Mouse (Mus musculus): ENCODE measurements around the gene Slc17a2. TPM values are rescaled to one million over a fixed set of nuclear protein-coding genes. Genes with fewer than 3 reads are reported as not detected.
"Not testable (repeated sequence)": the region's sequence is repeated elsewhere in the genome, so short reads cannot be mapped to it uniquely, and the experiment has no call there.

The Slc17a2 gene
- 0.06 and 0.11 TPM in 2 replicates for polyA plus RNA-seq (2015; fragmentation: Nextera tagmentation; extraction: Ambion mirVana)

DNA sequence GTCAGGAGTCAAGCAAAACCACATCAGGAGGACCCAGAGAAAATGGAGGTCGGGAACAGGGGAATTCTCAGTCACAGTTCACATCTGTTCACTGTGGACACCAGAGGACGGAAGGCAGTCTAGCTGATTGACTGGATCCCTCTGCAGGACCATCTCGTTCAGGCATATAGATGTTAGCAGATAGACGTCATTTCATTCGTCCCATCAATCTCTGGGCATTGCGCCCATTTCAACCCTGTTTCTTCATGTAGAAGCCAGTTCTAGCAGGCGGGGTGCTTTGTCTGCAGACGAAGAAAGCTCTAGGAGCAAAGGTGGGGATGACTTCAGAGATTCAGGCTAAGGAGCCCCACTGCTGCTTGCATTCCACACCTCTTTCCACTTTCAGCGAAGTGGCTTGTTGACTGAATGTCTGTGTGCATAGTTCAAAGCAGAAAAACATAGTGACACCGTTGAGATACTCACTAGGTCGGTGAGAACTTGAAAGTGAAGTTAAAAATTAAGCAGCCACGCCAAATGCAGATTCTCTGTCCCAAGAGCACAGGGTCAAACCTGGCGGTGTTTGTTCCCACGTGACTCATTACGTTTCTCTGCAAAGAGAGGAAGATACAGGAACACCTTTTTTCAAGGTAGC lies at the start of gene Slc17a2:
TSS of gene Slc17a2 (plus strand) at position 572 of the 631 bp plus-strand sequence.
- no peak for ATAC-seq (ENCODE audit: insufficient read depth, low FRiP score)
- H3K4me2 ChIP-seq (ENCODE audit: low read depth, low read length) = no peak within 1 kb of the TSS

DNA sequence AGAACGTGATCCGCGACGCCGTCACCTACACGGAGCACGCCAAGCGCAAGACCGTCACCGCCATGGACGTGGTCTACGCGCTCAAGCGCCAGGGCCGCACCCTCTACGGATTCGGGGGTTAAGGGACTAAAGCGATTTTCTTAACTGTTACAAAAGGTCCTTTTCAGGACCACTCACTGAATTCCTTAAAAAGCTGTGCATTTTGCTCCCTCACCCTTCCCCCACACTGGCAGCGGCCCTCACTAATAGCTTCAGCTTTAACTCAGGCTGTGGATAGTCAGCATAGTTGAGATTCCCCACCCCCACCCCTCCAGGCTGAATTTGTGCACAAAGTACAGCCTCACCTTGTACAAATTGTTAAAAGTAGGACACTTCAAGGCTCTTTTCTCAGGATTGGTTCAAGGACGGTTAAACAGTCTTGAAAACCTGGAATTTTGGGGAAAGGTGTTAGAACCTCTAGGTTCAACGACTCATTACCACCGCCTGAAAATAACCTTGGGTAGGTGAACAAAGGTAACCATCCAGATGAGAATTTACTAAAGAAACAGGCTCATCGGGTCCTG lies 49.5 kb upstream of the Slc17a2 start:
- no peak for ATAC-seq (ENCODE audit: insufficient read depth, low FRiP score)
- Histone ChIP-seq H3K27ac (ENCODE audit: low read length) (peak overlapping the region; percentile 91), H3K27me3 (ENCODE audit: control insufficient read depth, insufficient read depth, low read length) (no peaks in the 10 kb centered on the region), H3K9me3 (replicated peaks; ENCODE audit: control insufficient read depth, low read length) (no peaks in the 10 kb centered on the region), H3K4me2 (ENCODE audit: low read depth, low read length) (peak overlapping the region; percentile 74), H3K4me1 (ENCODE audit: control insufficient read depth, insufficient read depth, low read length) (peaks cover 5% of the 10 kb centered on the region), H3K36me3 (ENCODE audit: control insufficient read depth, insufficient read depth, low read length) (no peaks in the 10 kb centered on the region), H3K4me3 (replicated peaks; ENCODE audit: low read length) (peak overlapping the region; percentile 47), H3K9ac (ENCODE audit: low read length) (peak overlapping the region; percentile 71)
- WGBS = 2% methylated on average over 15 of the region's 23 CpGs

More for the DNA sequence above, at the start of gene Slc17a2:
- Histone ChIP-seq H3K9me3 (replicated peaks; ENCODE audit: control insufficient read depth, low read length) (no peaks in the 10 kb centered on the region), H3K27me3 (ENCODE audit: control insufficient read depth, insufficient read depth, low read length) (no peaks in the 10 kb centered on the region), H3K4me1 (ENCODE audit: control insufficient read depth, insufficient read depth, low read length) (no peaks in the 10 kb centered on the region), H3K9ac (ENCODE audit: low read length) (no peak within 1 kb of the TSS), H3K27ac (ENCODE audit: low read length) (no peak within 1 kb of the TSS), H3K4me3 (replicated peaks; ENCODE audit: low read length) (no peak within 1 kb of the TSS), H3K36me3 (ENCODE audit: control insufficient read depth, insufficient read depth, low read length) (no peaks in the 10 kb centered on the region)
- 67% methylated on average over 15 of the region's 15 CpGs for WGBS

DNA sequence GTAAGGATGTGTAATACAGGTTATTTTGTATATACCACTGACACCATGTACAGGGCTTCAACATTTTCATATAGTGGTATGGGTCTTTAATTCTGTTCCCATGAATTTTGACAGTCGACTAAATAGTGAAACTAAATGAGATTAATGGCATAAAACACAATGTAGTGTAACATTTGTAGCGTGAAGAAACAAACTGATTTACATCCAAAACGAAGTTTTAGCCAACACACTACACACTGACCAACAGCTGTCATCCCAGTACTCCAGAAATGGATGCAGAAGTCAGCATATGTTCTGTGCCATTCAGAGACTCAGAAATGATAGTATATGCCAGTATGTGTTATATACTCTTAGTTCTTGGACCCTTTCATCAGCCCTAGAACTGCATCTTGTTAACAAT lies 48.9 kb upstream of the Slc17a2 start:
- H3K4me1 ChIP-seq (ENCODE audit: control insufficient read depth, insufficient read depth, low read length) = peaks cover 7% of the 10 kb centered on the region
- no peaks in the 10 kb centered on the region for H3K27me3 ChIP-seq (ENCODE audit: control insufficient read depth, insufficient read depth, low read length)
- no peak for ATAC-seq (ENCODE audit: insufficient read depth, low FRiP score)
- WGBS = 34% methylated on average over 3 of the region's 3 CpGs
- no peaks in the 10 kb centered on the region for H3K36me3 ChIP-seq (ENCODE audit: control insufficient read depth, insufficient read depth, low read length)
- no peaks in the 10 kb centered on the region for H3K9me3 ChIP-seq (replicated peaks; ENCODE audit: control insufficient read depth, low read length)
- H3K27ac ChIP-seq (ENCODE audit: low read length) = no peak overlapping the region
- H3K9ac ChIP-seq (ENCODE audit: low read length) = no peak overlapping the region
- no peak overlapping the region for H3K4me2 ChIP-seq (ENCODE audit: low read depth, low read length)
- no peak overlapping the region for H3K4me3 ChIP-seq (replicated peaks; ENCODE audit: low read length)

DNA sequence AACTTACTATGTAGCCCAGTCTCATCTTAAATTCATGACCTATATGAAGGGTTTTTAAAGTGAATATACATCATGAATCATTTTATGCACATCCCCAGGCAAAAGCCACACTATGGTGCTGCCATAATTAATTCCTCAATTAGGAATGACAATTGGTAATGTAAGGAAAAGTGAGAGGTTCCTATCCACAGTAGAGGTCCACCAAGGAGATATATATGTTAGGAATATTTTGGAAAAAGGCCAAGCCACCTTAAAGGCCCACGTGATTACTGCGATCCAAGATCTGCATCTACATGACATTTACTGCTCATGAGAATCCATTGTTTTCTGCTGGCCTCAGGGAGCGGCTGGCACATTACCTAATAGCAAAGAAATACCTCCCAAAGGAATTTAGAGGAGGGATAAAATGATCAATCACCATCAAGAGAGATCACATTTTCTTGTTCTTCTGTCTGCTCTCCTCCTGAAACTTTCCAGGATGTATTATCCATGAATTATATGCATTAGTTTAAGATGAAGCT lies 47.5 kb upstream of the Slc17a2 start:
- WGBS = 77% methylated on average over 3 of the region's 3 CpGs
- H3K4me3 ChIP-seq (replicated peaks; ENCODE audit: low read length) = no peak overlapping the region
- H3K9me3 ChIP-seq (replicated peaks; ENCODE audit: control insufficient read depth, low read length) = no peaks in the 10 kb centered on the region
- no peak overlapping the region for H3K9ac ChIP-seq (ENCODE audit: low read length)
- H3K4me1 ChIP-seq (ENCODE audit: control insufficient read depth, insufficient read depth, low read length) = peaks cover 16% of the 10 kb centered on the region
- H3K36me3 ChIP-seq (ENCODE audit: control insufficient read depth, insufficient read depth, low read length) = no peaks in the 10 kb centered on the region
- no peak for ATAC-seq (ENCODE audit: insufficient read depth, low FRiP score)
- H3K27ac ChIP-seq (ENCODE audit: low read length) = no peak overlapping the region
- no peak overlapping the region for H3K4me2 ChIP-seq (ENCODE audit: low read depth, low read length)
- H3K27me3 ChIP-seq (ENCODE audit: control insufficient read depth, insufficient read depth, low read length) = no peaks in the 10 kb centered on the region

DNA sequence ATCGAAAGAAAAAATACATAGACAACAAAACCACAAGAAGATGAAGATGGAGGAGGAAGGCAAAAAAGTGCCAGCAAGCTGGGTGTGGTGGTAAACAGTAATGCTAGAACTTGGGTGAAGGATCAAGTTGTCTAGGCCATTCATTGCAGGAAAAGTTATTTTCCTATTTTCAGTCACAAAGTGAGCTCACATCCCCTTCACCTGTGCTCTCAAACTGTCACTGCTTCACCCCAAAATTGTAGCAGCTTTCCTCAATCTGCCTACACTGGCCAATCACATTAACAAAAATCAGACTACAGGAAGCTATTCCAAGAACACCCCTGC lies 46.9 kb upstream of the Slc17a2 start:
- no peaks in the 10 kb centered on the region for H3K36me3 ChIP-seq (ENCODE audit: control insufficient read depth, insufficient read depth, low read length)
- WGBS = 68% methylated on average over 1 of the region's 1 CpGs
- H3K27me3 ChIP-seq (ENCODE audit: control insufficient read depth, insufficient read depth, low read length) = no peaks in the 10 kb centered on the region
- no peaks in the 10 kb centered on the region for H3K9me3 ChIP-seq (replicated peaks; ENCODE audit: control insufficient read depth, low read length)
- H3K9ac ChIP-seq (ENCODE audit: low read length) = peak overlapping the region; percentile 70; the same call in 1 of the 2 replicates
- peak overlapping the region; percentile 87 for H3K27ac ChIP-seq (ENCODE audit: low read length)
- peak overlapping the region; percentile 59 for H3K4me3 ChIP-seq (replicated peaks; ENCODE audit: low read length)
- ATAC-seq (ENCODE audit: insufficient read depth, low FRiP score) = no peak
- H3K4me1 ChIP-seq (ENCODE audit: control insufficient read depth, insufficient read depth, low read length) = peaks cover 18% of the 10 kb centered on the region
- H3K4me2 ChIP-seq (ENCODE audit: low read depth, low read length) = peak overlapping the region; percentile 75

DNA sequence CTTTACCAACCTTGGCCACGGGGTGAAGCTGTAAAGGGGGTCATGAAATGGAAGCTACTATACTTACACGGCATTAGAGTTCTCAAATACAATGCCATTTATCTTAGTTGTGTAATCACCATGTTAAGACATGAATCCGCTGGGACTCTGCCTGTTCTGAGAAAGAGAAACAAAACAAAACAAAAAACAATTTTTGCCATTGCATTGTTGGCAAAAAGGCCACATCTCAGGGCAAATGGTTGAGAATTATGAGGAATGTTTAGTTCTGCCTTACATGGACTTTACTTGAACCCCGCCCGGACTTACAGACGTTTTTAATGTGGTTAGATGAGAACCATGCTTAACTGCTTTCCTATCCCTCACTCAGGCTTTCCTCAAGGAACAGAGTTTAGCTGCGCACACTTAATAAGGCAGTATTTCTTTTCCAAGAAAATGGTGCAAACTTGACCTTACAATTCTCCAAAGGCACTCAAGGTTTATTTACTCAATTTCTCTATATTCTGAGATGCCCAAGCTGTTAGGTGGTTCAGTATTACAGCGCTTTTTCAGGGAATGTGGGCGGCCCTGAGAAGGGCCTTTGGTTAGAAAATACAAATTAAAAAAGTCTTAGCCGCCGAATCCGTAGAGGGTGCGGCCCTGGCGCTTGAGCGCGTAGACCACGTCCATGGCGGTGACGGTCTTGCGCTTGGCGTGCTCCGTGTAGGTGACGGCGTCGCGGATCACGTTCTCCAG lies 46.4 kb upstream of the Slc17a2 start:
- H3K9ac ChIP-seq (ENCODE audit: low read length) = peak overlapping the region; percentile 70
- 2% methylated on average over 21 of the region's 27 CpGs for WGBS
- peak overlapping the region; percentile 75 for H3K4me2 ChIP-seq (ENCODE audit: low read depth, low read length)
- ATAC-seq (ENCODE audit: insufficient read depth, low FRiP score) = no peak
- peak overlapping the region; percentile 87 for H3K27ac ChIP-seq (ENCODE audit: low read length)
- H3K4me1 ChIP-seq (ENCODE audit: control insufficient read depth, insufficient read depth, low read length) = peaks cover 18% of the 10 kb centered on the region
- no peaks in the 10 kb centered on the region for H3K36me3 ChIP-seq (ENCODE audit: control insufficient read depth, insufficient read depth, low read length)
- H3K27me3 ChIP-seq (ENCODE audit: control insufficient read depth, insufficient read depth, low read length) = no peaks in the 10 kb centered on the region
- H3K9me3 ChIP-seq (replicated peaks; ENCODE audit: control insufficient read depth, low read length) = no peaks in the 10 kb centered on the region
- H3K4me3 ChIP-seq (replicated peaks; ENCODE audit: low read length) = peak overlapping the region; percentile 59

DNA sequence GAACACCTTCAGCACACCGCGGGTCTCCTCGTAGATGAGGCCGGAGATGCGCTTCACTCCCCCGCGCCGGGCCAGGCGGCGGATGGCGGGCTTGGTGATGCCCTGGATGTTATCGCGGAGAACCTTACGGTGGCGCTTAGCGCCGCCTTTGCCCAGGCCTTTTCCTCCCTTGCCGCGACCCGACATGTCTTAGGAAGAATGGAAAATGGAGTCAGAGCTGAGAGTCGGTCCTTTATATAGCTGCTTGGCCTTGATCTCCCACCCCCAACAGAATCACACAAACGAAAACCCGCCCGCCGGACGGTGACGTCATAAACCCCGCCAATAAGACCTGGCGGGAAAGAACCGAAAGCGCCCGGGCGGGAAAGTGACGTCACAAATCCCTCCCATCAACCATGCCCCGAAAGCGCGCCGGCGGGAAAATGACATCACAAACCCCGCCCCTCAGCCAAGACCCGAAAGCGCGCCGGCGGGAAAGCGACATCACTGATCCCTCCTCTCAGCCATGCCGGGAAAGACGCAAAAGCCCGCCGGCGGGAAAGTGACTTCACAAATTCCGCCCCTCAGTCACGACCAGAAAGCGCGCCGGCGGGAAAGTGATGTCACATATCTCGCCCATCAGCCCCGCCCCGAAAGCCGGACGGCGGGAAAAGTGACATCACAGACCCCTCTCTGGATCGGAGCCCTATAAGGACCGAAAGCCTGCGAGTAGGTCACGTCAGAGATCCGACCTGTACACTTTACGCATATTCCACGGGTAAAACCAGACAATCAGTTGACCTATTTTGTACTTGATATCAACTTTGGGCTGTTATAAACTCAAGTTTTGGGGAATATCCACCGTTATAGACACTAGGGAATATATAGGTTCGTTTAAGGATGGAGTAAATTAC lies 45.6 kb upstream of the Slc17a2 start, which contains the start of gene Hist1h4a:
TSS of gene Hist1h4a (minus strand) at position 259 of the 893 bp plus-strand sequence.
- Histone ChIP-seq H3K4me1 (ENCODE audit: control insufficient read depth, insufficient read depth, low read length) (peaks cover 18% of the 10 kb centered on the region), H3K9me3 (replicated peaks; ENCODE audit: control insufficient read depth, low read length) (no peaks in the 10 kb centered on the region), H3K4me3 (replicated peaks; ENCODE audit: low read length) (peak within 1 kb of the TSS; percentile 59), H3K36me3 (ENCODE audit: control insufficient read depth, insufficient read depth, low read length) (no peaks in the 10 kb centered on the region), H3K4me2 (ENCODE audit: low read depth, low read length) (peak within 1 kb of the TSS; percentile 75), H3K9ac (ENCODE audit: low read length) (peak within 1 kb of the TSS; percentile 70), H3K27me3 (ENCODE audit: control insufficient read depth, insufficient read depth, low read length) (no peaks in the 10 kb centered on the region), H3K27ac (ENCODE audit: low read length) (peak within 1 kb of the TSS; percentile 98)
- ATAC-seq (ENCODE audit: insufficient read depth, low FRiP score) = peak; percentile 79
- WGBS = under 1% methylated on average over 65 of the region's 72 CpGs

DNA sequence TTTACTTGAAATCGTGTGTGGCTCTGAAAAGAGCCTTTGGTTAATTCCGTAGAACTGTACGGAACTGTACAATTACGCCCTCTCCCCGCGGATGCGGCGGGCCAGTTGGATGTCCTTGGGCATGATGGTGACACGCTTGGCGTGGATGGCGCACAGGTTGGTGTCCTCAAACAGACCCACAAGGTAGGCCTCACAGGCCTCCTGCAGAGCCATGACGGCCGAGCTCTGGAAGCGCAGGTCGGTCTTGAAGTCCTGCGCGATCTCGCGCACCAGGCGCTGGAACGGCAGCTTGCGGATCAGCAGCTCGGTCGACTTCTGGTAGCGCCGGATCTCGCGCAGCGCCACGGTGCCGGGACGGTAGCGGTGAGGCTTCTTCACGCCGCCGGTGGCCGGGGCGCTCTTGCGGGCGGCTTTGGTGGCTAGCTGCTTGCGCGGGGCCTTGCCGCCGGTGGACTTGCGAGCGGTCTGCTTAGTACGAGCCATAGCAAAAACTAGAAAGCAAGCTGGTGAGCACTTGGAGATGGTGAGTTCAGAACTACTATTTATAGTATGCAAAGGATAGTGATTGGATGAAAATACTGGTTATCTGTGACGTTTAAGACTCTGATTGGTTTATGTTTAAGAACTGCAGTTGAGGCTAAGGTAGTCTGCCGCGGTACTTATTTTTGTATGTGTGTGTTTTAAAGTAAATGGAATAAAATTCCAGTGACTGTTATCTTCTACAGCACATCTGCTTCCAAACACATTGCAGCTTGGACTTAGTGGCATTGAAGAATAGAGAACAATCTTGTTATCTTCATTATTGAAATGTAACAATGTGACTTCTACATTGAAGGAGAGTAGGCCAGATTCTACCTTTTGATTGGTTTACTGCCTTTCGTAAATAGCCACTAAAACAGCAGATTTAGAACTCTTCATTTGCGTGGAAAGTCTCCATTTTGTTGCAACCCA lies 44.6 kb upstream of the Slc17a2 start, which contains the start of gene Hist1h3a:
TSS of gene Hist1h3a (minus strand) at position 516 of the 951 bp plus-strand sequence.
- H3K27me3 ChIP-seq (ENCODE audit: control insufficient read depth, insufficient read depth, low read length); H3K9me3 ChIP-seq (replicated peaks; ENCODE audit: control insufficient read depth, low read length); H3K36me3 ChIP-seq (ENCODE audit: control insufficient read depth, insufficient read depth, low read length): not testable (repeated sequence)
- Histone ChIP-seq H3K4me3 (replicated peaks; ENCODE audit: low read length) (peak within 1 kb of the TSS; percentile 59), H3K27ac (ENCODE audit: low read length) (peak within 1 kb of the TSS; percentile 98), H3K9ac (ENCODE audit: low read length) (peak within 1 kb of the TSS; percentile 80), H3K4me2 (ENCODE audit: low read depth, low read length) (peak within 1 kb of the TSS; percentile 75), H3K4me1 (ENCODE audit: control insufficient read depth, insufficient read depth, low read length) (peaks cover 17% of the 10 kb centered on the region)
- under 1% methylated on average over 32 of the region's 52 CpGs for WGBS
- ATAC-seq (ENCODE audit: insufficient read depth, low FRiP score) = peak; percentile 54

All from stomach, embryonic 16.5 days (tissue).